In genomic region chr5:132073677-132074359, GRCm38 (mm10) we compare ENCODE assay signal across 8 mouse cellular contexts.
DNase-seq lines count a peak whose midpoint lies in the region; ATAC-seq and TF ChIP-seq lines count a peak whose summit lies in the region.

No protein-coding gene starts in this region.

- no peak overlapping the region for H3K9ac ChIP-seq in heart, embryonic 16.5 days (ENCODE audit: low read length)
- no peak overlapping the region for H3K9ac ChIP-seq in limb, embryonic 14.5 days (ENCODE audit: low read depth, low read length, severe bottlenecking)

- H3K4me2 ChIP-seq in heart, embryonic 16.5 days (ENCODE audit: low read depth, low read length), result peak overlapping the region; percentile 33
- peak overlapping the region; percentile 37 for H3K4me2 ChIP-seq in limb, embryonic 14.5 days (replicated peaks; ENCODE audit: low read depth, low read length, severe bottlenecking)

- no peak overlapping the region for H3K27ac ChIP-seq in heart, embryonic 16.5 days (ENCODE audit: low read length)
- peak overlapping the region; percentile 23; the same call in 1 of the 2 replicates for H3K27ac ChIP-seq in embryonic fibroblast, embryonic 13.5 days (ENCODE audit: insufficient read depth, low read length)
- H3K27ac ChIP-seq in limb, embryonic 14.5 days (replicated peaks; ENCODE audit: low read depth, low read length), result 0 out of 2 replicates have a peak overlapping the region, but pooled peaks have one; percentile 22

- H3K4me1 ChIP-seq in heart, embryonic 16.5 days (ENCODE audit: control insufficient read depth, insufficient read depth, low read length), result peaks cover 15% of the 10 kb centered on the region
- H3K4me1 ChIP-seq in embryonic fibroblast, embryonic 13.5 days (ENCODE audit: control insufficient read depth, insufficient read depth, low read length), result peaks cover 3% of the 10 kb centered on the region; the same call in 1 of the 2 replicates
- H3K4me1 ChIP-seq in limb, embryonic 14.5 days (ENCODE audit: control insufficient read depth, insufficient read depth, low read length), result peaks cover 32% of the 10 kb centered on the region

- no peaks in the 10 kb centered on the region for H3K27me3 ChIP-seq in heart, embryonic 16.5 days (ENCODE audit: control insufficient read depth, insufficient read depth, low read length)
- H3K27me3 ChIP-seq in limb, embryonic 14.5 days (ENCODE audit: control insufficient read depth, insufficient read depth, low read length), result peaks cover 17% of the 10 kb centered on the region

- no peak for TF ChIP-seq POLR2A in embryonic fibroblast, embryonic 13.5 days (IDR thresholded peaks at IDR 0.05; ENCODE audit: low read depth, low read length)
- no peak for TF ChIP-seq POLR2A in limb, embryonic 14.5 days (IDR thresholded peaks at IDR 0.05; ENCODE audit: borderline replicate concordance, extremely low read depth, insufficient read depth, insufficient read length)

- DNase-seq in heart, adult 11 months, result no peak
- DNase-seq in cerebellum, adult 11-12 months, result peak; percentile 32
- DNase-seq in limb, embryonic 14.5 days (ENCODE audit: low spot score), result peak; percentile 41
- DNase-seq in thymus, postnatal 10 days (ENCODE audit: low spot score in 2 of 2), result no peak
- DNase-seq in right cerebral cortex, postnatal 14 days, result no peak

- H3K36me3 ChIP-seq in heart, embryonic 16.5 days (ENCODE audit: control insufficient read depth, insufficient read depth), result no peaks in the 10 kb centered on the region
- H3K36me3 ChIP-seq in limb, embryonic 14.5 days (ENCODE audit: control insufficient read depth, insufficient read depth, low read length), result no peaks in the 10 kb centered on the region

- TF ChIP-seq CTCF in embryonic fibroblast, embryonic 13.5 days (IDR thresholded peaks at IDR 0.05; ENCODE audit: borderline replicate concordance, insufficient read depth, low read length), result no peak

- H3K4me3 ChIP-seq in heart, embryonic 16.5 days (ENCODE audit: low read length), result peak overlapping the region; percentile 17; the same call in 1 of the 2 replicates
- H3K4me3 ChIP-seq in embryonic fibroblast, embryonic 13.5 days (ENCODE audit: insufficient read depth, low read length), result no peak overlapping the region
- H3K4me3 ChIP-seq in limb, embryonic 14.5 days (replicated peaks; ENCODE audit: low read length), result no peak overlapping the region

- 30% methylated on average over 10 of the region's 10 CpGs for WGBS in heart, embryonic 16.5 days
- WGBS in limb, embryonic 14.5 days, result 22% methylated on average over 10 of the region's 10 CpGs

- H3K9me3 ChIP-seq in heart, embryonic 16.5 days (replicated peaks; ENCODE audit: control insufficient read depth, low read length), result no peaks in the 10 kb centered on the region; the same call in 1 of the 2 replicates
- H3K9me3 ChIP-seq in limb, embryonic 14.5 days (ENCODE audit: control insufficient read depth, low read length), result no peaks in the 10 kb centered on the region; the same call in 1 of the 2 replicates

- peak; percentile 35 for ATAC-seq in heart, embryonic 16.5 days (replicated peaks; ENCODE audit: extremely low read depth, insufficient read depth, low FRiP score)
- no peak; the same call in 1 of the 2 replicates for ATAC-seq in limb, embryonic 14.5 days (ENCODE audit: low FRiP score, low read depth)
- no peak for ATAC-seq in frontal cortex, adult (ENCODE audit: low TSS enrichment)

Comparison
In these comparisons a context has a peak if more than half of its experiments do, and no peak if none do; other contexts are left out.
1. DNase-seq: peak in cerebellum, adult 11-12 months (single experiment) and limb, embryonic 14.5 days (single experiment); none in heart, adult 11 months (single experiment), thymus, postnatal 10 days (0 of 2) and right cerebral cortex, postnatal 14 days (single experiment).